Mouse (Mus musculus) liver, adult 2 months (tissue): ENCODE measurements at regions not wholly inside any gene's neighbourhood (a gene's known extent, or its start where the extent isn't known, plus 50 kb on each side); places are given as distances from the start of the nearest gene placed in this dataset.
"Not testable (repeated sequence)": the region's sequence is repeated elsewhere in the genome, so short reads cannot be mapped to it uniquely, and the experiment has no call there.

Experiments used
- CTCF ChIP-seq: fragments of 200-500 bp; IDR thresholded peaks from 2 replicates; pipeline ENCODE4 v1.5.1; 2011; ENCODE audit warnings: low read depth, low read length, control low read depth
- POLR2A ChIP-seq: fragments of 200-500 bp; IDR thresholded peaks from 2 replicates; pipeline ENCODE4 v1.6.1; 2011; ENCODE audit warnings: low read length, control low read depth; ENCODE audit not compliant: insufficient read depth; ENCODE audit errors: extremely low read depth

GRCm38 (mm10) chr16:42412031-42412430 lies 71.6 kb upstream of the Gap43 start:
- not testable (repeated sequence) for TF ChIP-seq CTCF, POLR2A
